Mouse (Mus musculus) embryonic facial prominence, embryonic 11.5 days (tissue): Measurements from ENCODE around the gene Kat2b. TPM values are rescaled to one million over a fixed set of nuclear protein-coding genes. Genes with fewer than 3 reads are reported as not detected.

Source experiments
- ATAC-seq: fragments of 200-750 bp; cut with Nextera tagmentation; replicated peaks from 2 replicates; pipeline ENCODE4 v1.8.0; 2017; ENCODE audit warnings: low read depth; ENCODE audit not compliant: insufficient number of reproducible peaks, low FRiP score, low TSS enrichment
- DNase-seq: peaks from one replicate; pipeline ENCODE4 v3.0.0-alpha.2; 2015; ENCODE audit warnings: low spot score
- H3K27ac ChIP-seq: fragments of 300-500 bp; sonication (generic); replicated peaks from 2 replicates; pipeline ENCODE4 v1.5.1; 2014; ENCODE audit warnings: mild to moderate bottlenecking, low read depth, low read length, control low read depth
- H3K27me3 ChIP-seq: fragments of 300-500 bp; sonication (generic); 2 replicates; pipeline ENCODE4 v1.6.1; 2014; ENCODE audit warnings: mild to moderate bottlenecking, low read length, moderate library complexity, mixed read lengths; ENCODE audit not compliant: control insufficient read depth, insufficient read depth
- H3K36me3 ChIP-seq: fragments of 300-500 bp; sonication (generic); replicated peaks from 2 replicates; pipeline ENCODE4 v1.6.1; 2014; ENCODE audit warnings: low read depth, mild to moderate bottlenecking, low read length, moderate library complexity, mixed read lengths; ENCODE audit not compliant: control insufficient read depth, insufficient read depth
- H3K4me1 ChIP-seq: fragments of 300-500 bp; sonication (generic); 2 replicates; pipeline ENCODE4 v1.6.1; 2014; ENCODE audit warnings: low read length, mixed read lengths; ENCODE audit not compliant: control insufficient read depth, insufficient read depth
- H3K4me2 ChIP-seq: fragments of 300-500 bp; sonication (generic); 2 replicates; pipeline ENCODE4 v1.6.1; 2014; ENCODE audit warnings: low read depth, mild to moderate bottlenecking, control low read depth, low read length, moderate library complexity
- H3K4me3 ChIP-seq: fragments of 300-500 bp; sonication (generic); 2 replicates; pipeline ENCODE4 v1.5.1; 2014; ENCODE audit warnings: low read depth, low read length, control low read depth
- H3K9ac ChIP-seq: fragments of 300-500 bp; sonication (generic); replicated peaks from 2 replicates; pipeline ENCODE4 v1.6.1; 2014; ENCODE audit warnings: mild to moderate bottlenecking, control low read depth, low read length
- H3K9me3 ChIP-seq: fragments of 300-500 bp; sonication (generic); replicated peaks from 2 replicates; pipeline ENCODE4 v1.6.1; 2016; ENCODE audit warnings: mild to moderate bottlenecking, low read length, inconsistent platforms, mixed read lengths; ENCODE audit not compliant: control insufficient read depth
- WGBS: fragments of 180-500 bp; shearing (Covaris S2); extraction: QIAGEN DNeasy Blood & Tissue Kit; methylation state at CpG from one replicate; pipeline ENCODE4 v1.1.7; 2014; 5-methylcytosine and 5-hydroxymethylcytosine counted together
- polyA plus RNA-seq: library from polyadenylated mRNA; unstranded; fragments of >200 nt; fragmentation: Nextera tagmentation; extraction: Ambion mirVana; gene quantifications from 2 replicates; pipeline ENCODE4 v1.2.1, GENCODE M21; 2014

The Kat2b gene
- polyA plus RNA-seq, 1 experiment from 2014 or later: 3.9 TPM

DNA sequence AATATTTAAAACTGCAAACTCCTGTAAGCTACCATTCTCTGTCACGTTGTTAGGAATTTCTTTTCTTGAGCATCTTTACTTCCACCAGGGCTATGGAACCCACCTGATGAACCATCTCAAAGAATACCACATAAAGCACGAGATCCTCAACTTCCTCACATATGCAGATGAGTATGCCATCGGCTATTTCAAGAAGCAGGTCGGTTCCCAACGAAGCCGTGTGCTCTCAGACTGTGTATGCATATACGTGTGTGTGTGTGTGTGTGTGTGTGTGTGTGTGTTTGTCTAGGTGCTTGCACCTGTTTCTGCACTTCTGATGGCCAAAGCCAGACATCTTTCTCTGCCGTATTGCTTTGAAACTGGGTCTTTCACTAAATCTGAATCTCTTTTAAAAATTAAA lies 92.6 kb downstream of the Kat2b start:
- Histone ChIP-seq H3K4me1 (no peaks in the 10 kb centered on the region), H3K4me3 (no peak overlapping the region), H3K27ac (no peak overlapping the region), H3K36me3 (no peaks in the 10 kb centered on the region), H3K9ac (no peak overlapping the region), H3K4me2 (no peak overlapping the region), H3K27me3 (no peaks in the 10 kb centered on the region), H3K9me3 (no peaks in the 10 kb centered on the region)
- WGBS: 87% methylated on average over 8 of the region's 8 CpGs
- ATAC-seq (no peak), DNase-seq (no peak)

- Histone ChIP-seq H3K36me3 (no peaks in the 10 kb centered on the region), H3K4me2 (no peak overlapping the region), H3K27me3 (no peaks in the 10 kb centered on the region), H3K9me3 (no peaks in the 10 kb centered on the region), H3K27ac (no peak overlapping the region), H3K4me3 (no peak overlapping the region), H3K9ac (no peak overlapping the region), H3K4me1 (no peaks in the 10 kb centered on the region)
- no peak for DNase-seq
- whole genome bisulfite sequencing: 85% methylated on average over 4 of the region's 4 CpGs
- ATAC-seq: no peak
These were observed 93.1 kb downstream of the Kat2b start for GRCm38 (mm10) chr17:53659738-53660137.

- no peaks in the 10 kb centered on the region for H3K27me3 ChIP-seq
- no peak overlapping the region for H3K4me2 ChIP-seq
- H3K27ac ChIP-seq: no peak overlapping the region
- no peak for ATAC-seq
- H3K4me3 ChIP-seq: no peak overlapping the region
- no peaks in the 10 kb centered on the region for H3K36me3 ChIP-seq
- no peaks in the 10 kb centered on the region for H3K4me1 ChIP-seq
- no peak overlapping the region for H3K9ac ChIP-seq
- no peaks in the 10 kb centered on the region for H3K9me3 ChIP-seq
- 72% methylated on average over 6 of the region's 6 CpGs for whole genome bisulfite sequencing
- no peak for DNase-seq
These were observed 94.6 kb downstream of the Kat2b start for GRCm38 (mm10) chr17:53661056-53661840.

GRCm38 (mm10) chr17:53664267-53664666 lies 97.6 kb downstream of the Kat2b start:
- 86% methylated on average over 3 of the region's 3 CpGs for WGBS

GRCm38 (mm10) chr17:53664703-53665382 lies 98.2 kb downstream of the Kat2b start:
- no peak overlapping the region for H3K4me2 ChIP-seq
- DNase-seq: no peak
- no peak overlapping the region for H3K27ac ChIP-seq
- no peaks in the 10 kb centered on the region for H3K27me3 ChIP-seq
- no peak overlapping the region for H3K4me3 ChIP-seq
- H3K9ac ChIP-seq: no peak overlapping the region
- no peaks in the 10 kb centered on the region for H3K9me3 ChIP-seq
- no peaks in the 10 kb centered on the region for H3K36me3 ChIP-seq
- 67% methylated on average over 2 of the region's 2 CpGs for WGBS
- no peaks in the 10 kb centered on the region for H3K4me1 ChIP-seq
- no peak for ATAC-seq

More at GRCm38 (mm10) chr17:53664267-53664666, 97.6 kb downstream of the Kat2b start:
- Histone ChIP-seq H3K4me2 (no peak overlapping the region), H3K27me3 (no peaks in the 10 kb centered on the region), H3K9me3 (no peaks in the 10 kb centered on the region), H3K9ac (no peak overlapping the region), H3K4me1 (no peaks in the 10 kb centered on the region), H3K4me3 (no peak overlapping the region), H3K27ac (no peak overlapping the region), H3K36me3 (no peaks in the 10 kb centered on the region)
- ATAC-seq (no peak), DNase-seq (no peak)

GRCm38 (mm10) chr17:53670453-53670852 lies 103.8 kb downstream of the Kat2b start:
- H3K9me3 ChIP-seq: no peaks in the 10 kb centered on the region
- H3K9ac ChIP-seq: no peak overlapping the region
- no peak for ATAC-seq
- no peaks in the 10 kb centered on the region for H3K27me3 ChIP-seq
- H3K4me3 ChIP-seq: no peak overlapping the region
- no peaks in the 10 kb centered on the region for H3K36me3 ChIP-seq
- DNase-seq: no peak
- no peak overlapping the region for H3K27ac ChIP-seq
- H3K4me2 ChIP-seq: no peak overlapping the region
- 96% methylated on average over 8 of the region's 8 CpGs for WGBS
- no peaks in the 10 kb centered on the region for H3K4me1 ChIP-seq

GRCm38 (mm10) chr17:53678716-53679115 lies 112.1 kb downstream of the Kat2b start:
- ATAC-seq (no peak), DNase-seq (no peak)
- no peak overlapping the region for H3K4me2 ChIP-seq
- no peaks in the 10 kb centered on the region for H3K27me3 ChIP-seq
- no peak overlapping the region for H3K9ac ChIP-seq
- no peaks in the 10 kb centered on the region for H3K4me1 ChIP-seq
- H3K36me3 ChIP-seq: peaks cover 2% of the 10 kb centered on the region; the same call in 1 of the 2 replicates
- WGBS: 85% methylated on average over 8 of the region's 8 CpGs
- no peaks in the 10 kb centered on the region for H3K9me3 ChIP-seq
- no peak overlapping the region for H3K4me3 ChIP-seq
- no peak overlapping the region for H3K27ac ChIP-seq

DNA sequence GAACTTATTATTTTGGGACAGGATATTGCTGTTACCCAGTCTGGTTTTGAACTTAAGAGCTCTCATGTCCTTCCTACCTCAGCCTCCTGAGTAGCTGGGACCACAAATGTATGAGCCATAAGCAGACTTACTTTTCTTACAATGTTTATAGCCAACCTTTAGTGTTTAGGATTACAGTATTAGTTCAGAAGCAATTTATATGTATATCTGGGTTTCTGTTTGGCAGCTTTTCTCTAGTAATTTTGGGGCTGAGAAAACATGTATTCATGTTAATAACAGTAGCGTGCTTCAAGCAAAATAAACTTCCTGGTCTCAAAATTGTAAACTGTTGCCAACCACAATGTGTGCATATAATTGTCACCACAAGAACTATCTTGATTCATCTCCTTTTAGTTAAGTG lies 121.7 kb downstream of the Kat2b start:
- H3K27me3 ChIP-seq: no peaks in the 10 kb centered on the region
- H3K4me1 ChIP-seq: no peaks in the 10 kb centered on the region
- WGBS: 28% methylated on average over 1 of the region's 1 CpGs
- no peaks in the 10 kb centered on the region for H3K36me3 ChIP-seq
- H3K4me2 ChIP-seq: peak overlapping the region; percentile 33
- H3K4me3 ChIP-seq: peak overlapping the region; percentile 60
- peak overlapping the region; percentile 75 for H3K9ac ChIP-seq
- H3K9me3 ChIP-seq: no peaks in the 10 kb centered on the region
- H3K27ac ChIP-seq: no peak overlapping the region
- ATAC-seq: no peak
- peak; percentile 9 for DNase-seq
